Mouse (Mus musculus) embryonic stem cell, embryonic (primary cell): Measurements from ENCODE around the gene Smim24.

ENCODE experiments used
- CTCF ChIA-PET, 4 experiments: fragments of 300-600 bp in 2 of 4; fragments of 350-600 bp in 2 of 4; sonication (Branson Sonifier 250); formaldehyde crosslinking; loops; one replicate each; lab custom pipeline; 2022; ENCODE audit warnings: inconsistent platforms in 2 of 4; lab: Charles Lee
- POLR2A ChIA-PET, 4 experiments: fragments of 300-600 bp in 2 of 4; fragments of 350-600 bp in 2 of 4; sonication (Branson Sonifier 250); formaldehyde crosslinking; loops; one replicate each; lab custom pipeline; 2022; ENCODE audit warnings: antibody characterized with exemption in 4 of 4, inconsistent platforms in 1 of 4; lab: Charles Lee

Smim24 gene

DNA sequence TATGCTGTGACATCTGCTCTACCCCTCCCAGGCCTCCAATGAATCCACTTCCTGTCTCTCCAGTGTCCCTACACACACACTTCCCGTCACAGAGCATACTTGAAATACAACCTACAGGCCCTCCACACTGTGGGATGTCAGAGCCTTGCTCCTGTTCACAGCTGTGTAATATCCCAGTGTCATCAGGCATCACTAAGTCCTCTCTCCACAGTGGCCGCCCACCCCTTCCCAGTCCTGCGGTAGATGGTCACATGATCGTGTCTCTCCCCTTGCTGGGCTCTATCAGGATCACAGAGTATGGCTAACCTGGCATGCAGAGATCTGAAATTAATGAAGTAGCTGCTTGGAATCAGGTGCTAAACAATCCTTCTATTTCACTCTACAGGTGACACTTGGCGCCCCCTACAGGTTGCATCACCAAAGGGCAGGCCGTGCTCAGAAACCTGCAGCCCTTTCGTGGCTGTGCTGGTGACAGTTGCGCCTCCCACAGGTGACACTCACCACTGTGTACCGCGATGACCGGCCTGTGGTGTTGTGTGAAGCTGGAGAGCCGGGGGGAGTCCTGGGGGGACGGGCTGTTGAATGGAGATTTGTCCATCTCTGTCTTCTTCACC lies 12.8 kb downstream of the Smim24 start:
- ChIA-PET POLR2A (interaction anchor here in 3 of 4 experiments (0.6 to 8.1 kb wide), 12 partner anchors 9 to 77 kb away, joined by 3 to 104 read pairs (median 4); partner anchors contain the start of genes Fzr1 (in 1 of the 3) and Tbxa2r (in 1 of the 3)), CTCF (interaction anchor here (0.6 to 7.9 kb wide), 41 partner anchors 10 to 203 kb away, joined by 3 to 98 read pairs (median 3); partner anchors contain the start of genes Smim24 (in 2 of the 4), Cactin (in 1 of the 4), Dohh (in 1 of the 4) and Fzr1 (in 1 of the 4))

- POLR2A ChIA-PET = interaction anchor here in 3 of 4 experiments (0.5 to 8.1 kb wide), 9 partner anchors 11 to 1239 kb away, joined by 3 to 75 read pairs (median 3); partner anchors contain the start of gene Fzr1 (in 1 of the 3)
- CTCF ChIA-PET = interaction anchor here (0.5 to 7.9 kb wide), 36 partner anchors 9 to 318 kb away, joined by 3 to 98 read pairs (median 4); partner anchors contain the start of genes Cactin (in 1 of the 4), Dohh (in 1 of the 4), Fzr1 (in 1 of the 4) and Gm48551 (in 1 of the 4)
Observed at GRCm38 (mm10) chr10:81406504-81407440, 13.9 kb downstream of the Smim24 start.

DNA sequence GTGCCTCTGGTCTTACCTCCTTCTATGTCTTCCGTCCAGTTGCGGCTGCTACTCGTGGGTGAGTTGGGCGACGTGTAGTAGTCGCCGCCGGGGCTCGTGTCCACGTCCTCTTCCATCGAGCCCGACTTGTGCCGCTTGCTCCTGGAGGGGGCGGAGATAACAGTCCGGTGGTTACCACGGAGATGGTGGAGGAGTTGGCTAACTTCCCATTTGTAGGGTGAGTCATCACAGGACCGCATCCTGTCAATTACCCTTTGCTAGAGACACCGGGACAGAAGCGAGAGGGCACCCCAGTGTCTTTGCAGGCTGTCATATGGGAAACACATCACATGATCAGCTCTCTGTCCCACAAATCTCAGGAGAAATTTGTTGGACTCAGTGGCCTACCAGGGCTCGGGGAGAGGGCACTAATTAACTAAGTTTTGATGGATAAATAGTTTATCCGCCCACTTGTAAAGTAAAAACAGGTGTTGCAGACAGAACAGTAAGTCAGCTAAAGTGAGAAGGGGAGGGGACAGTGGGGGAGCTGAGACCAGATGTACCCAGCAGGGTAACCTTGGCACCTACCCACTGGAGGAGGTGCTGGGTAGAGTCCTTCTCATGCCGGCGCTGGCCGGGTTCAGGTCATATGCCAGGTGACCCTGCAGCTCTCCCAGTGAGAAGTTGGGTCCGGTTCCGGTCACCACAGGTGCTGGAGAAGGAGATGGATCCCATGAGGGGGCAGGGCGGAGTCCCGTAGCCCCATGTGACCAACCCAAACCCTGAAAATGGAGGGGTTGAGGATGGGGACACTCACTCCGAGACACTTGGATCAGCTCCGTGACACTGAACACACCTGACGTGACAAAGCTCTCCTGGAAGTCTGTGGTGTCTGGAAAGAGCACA lies 14.9 kb downstream of the Smim24 start:
- CTCF ChIA-PET = interaction anchor here (0.5 to 7.9 kb wide), 20 partner anchors 8 to 144 kb away, joined by 3 to 98 read pairs (median 4); partner anchors contain the start of genes Fzr1 (in 1 of the 4), Gm48552 (in 1 of the 4), Pip5k1c (in 1 of the 4) and Smim24 (in 1 of the 4)
- POLR2A ChIA-PET = interaction anchor here in 2 of 4 experiments (0.6 to 8.1 kb wide), 14 partner anchors 9 to 1240 kb away, joined by 3 to 75 read pairs (median 4); partner anchors contain the start of genes Fzr1 (in 1 of the 2), Gadd45b (in 1 of the 2) and Pip5k1c (in 1 of the 2)

GRCm38 (mm10) chr10:81408424-81408729 lies 15.5 kb downstream of the Smim24 start:
- ChIA-PET CTCF (interaction anchor here (0.5 to 7.9 kb wide), 12 partner anchors 8 to 143 kb away, joined by 3 to 98 read pairs (median 4); partner anchors contain the start of genes Gm48552 (in 1 of the 4) and Smim24 (in 1 of the 4)), POLR2A (interaction anchor here in 2 of 4 experiments (0.7 to 8.1 kb wide), 9 partner anchors 9 to 479 kb away, joined by 3 to 75 read pairs (median 5); partner anchors contain the start of genes Gadd45b (in 1 of the 2) and Pip5k1c (in 1 of the 2))

DNA sequence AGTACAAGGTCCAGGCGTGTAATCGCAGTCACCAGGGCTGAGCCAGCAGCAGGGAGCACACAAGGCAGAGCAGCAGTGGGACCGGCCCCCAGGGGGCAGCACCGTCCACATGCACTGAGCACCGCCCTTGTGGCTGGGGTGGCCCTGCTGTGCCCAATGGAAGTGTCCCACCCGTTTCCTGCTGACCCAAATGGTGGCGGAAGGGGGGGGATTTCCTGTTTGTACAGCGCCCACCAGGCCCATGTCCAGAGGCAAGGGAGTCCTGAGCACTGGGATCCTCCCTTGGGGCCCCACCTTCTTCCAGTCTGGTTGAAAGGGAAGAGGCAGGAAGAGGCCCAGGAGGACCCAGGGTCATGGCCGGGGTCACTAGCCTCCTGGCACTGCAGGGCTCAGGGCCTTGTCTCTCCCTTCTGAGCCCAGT lies 16.0 kb downstream of the Smim24 start:
- ChIA-PET POLR2A (interaction anchor here in 2 of 4 experiments (1.0 to 3.0 kb wide), 5 partner anchors 9 to 479 kb away, joined by 3 to 21 read pairs (median 5); partner anchors contain the start of gene Gadd45b (in 1 of the 2)), CTCF (interaction anchor here in 3 of 4 experiments (0.7 to 7.9 kb wide), 7 partner anchors 7 to 143 kb away, joined by 3 to 98 read pairs (median 3); partner anchors contain the start of genes Gm48552 (in 1 of the 3) and Smim24 (in 1 of the 3))

DNA sequence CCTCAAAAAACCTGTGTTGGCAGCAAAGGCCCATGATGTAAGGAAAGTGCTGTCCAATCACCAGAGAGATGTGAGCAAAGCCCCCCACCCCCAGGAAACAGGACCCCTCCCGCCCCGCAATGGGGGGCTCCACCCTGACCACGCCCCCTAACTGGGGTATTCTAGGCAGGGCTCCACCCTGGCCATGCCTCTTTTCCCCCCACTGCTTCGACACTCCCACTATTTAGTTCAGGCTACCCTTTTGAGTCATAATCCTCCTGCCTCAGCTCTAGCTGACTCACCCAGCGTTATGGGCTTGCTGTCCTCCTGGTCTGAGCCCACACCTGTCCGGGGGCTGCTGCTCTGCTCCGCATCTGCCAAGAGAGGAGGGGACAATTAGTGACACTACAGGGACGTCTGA lies 16.5 kb downstream of the Smim24 start:
- POLR2A ChIA-PET = interaction anchor here in 2 of 4 experiments (0.5 to 1.7 kb wide), 5 partner anchors 20 to 449 kb away, joined by 3 to 5 read pairs (median 3); no protein-coding TSS in a partner anchor
- CTCF ChIA-PET = interaction anchor here in 2 of 4 experiments (0.7 to 1.2 kb wide), 2 partner anchors 64 to 93 kb away, joined by 3 read pairs; no protein-coding TSS in a partner anchor

- POLR2A ChIA-PET = interaction anchor here in 3 of 4 experiments (0.6 to 10.0 kb wide), 9 partner anchors 8 to 746 kb away, joined by 3 to 104 read pairs (median 5); partner anchors contain the start of genes 4930404N11Rik (in 1 of the 3), Dohh (in 1 of the 3), Gm48551 (in 1 of the 3) and Pip5k1c (in 1 of the 3)
- CTCF ChIA-PET = interaction anchor here in 1 of 4 experiments (0.9 to 1.6 kb wide), 5 partner anchors 9 to 118 kb away, joined by 3 to 6 read pairs (median 5); partner anchors contain the start of gene Pip5k1c
Observed at GRCm38 (mm10) chr10:81410350-81410749, 17.5 kb downstream of the Smim24 start.

DNA sequence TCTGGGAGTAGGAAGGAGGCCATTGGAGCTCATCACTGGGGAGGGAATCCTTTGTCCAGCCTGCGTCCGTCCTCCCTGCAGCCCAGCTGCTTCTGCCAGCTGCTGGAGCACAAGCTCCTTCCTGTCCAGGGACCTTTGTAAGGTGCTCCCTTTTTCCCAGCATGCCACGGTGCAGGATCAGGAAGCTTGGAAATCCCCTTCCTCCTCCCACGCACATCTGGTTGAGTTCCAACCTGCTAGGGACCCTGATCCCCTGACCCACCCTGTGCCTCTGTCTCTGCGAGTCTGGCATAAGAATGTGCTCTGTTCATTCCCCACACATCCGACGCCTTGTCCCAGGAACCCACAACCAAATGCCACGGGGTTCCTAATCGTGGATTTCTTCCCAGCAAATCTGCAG lies 18.1 kb downstream of the Smim24 start:
- ChIA-PET CTCF (interaction anchor here in 2 of 4 experiments (0.6 to 1.6 kb wide), 8 partner anchors 9 to 140 kb away, joined by 3 to 9 read pairs (median 5); partner anchors contain the start of gene Pip5k1c (in 1 of the 2)), POLR2A (interaction anchor here in 3 of 4 experiments (0.5 to 10.0 kb wide), 11 partner anchors 8 to 746 kb away, joined by 3 to 104 read pairs (median 4); partner anchors contain the start of genes 4930404N11Rik (in 1 of the 3), Dohh (in 1 of the 3), Gm48551 (in 1 of the 3) and Pip5k1c (in 1 of the 3))

- ChIA-PET CTCF (interaction anchor here in 2 of 4 experiments (0.6 to 1.6 kb wide), 10 partner anchors 10 to 187 kb away, joined by 3 to 9 read pairs (median 4); partner anchors contain the start of gene Pip5k1c (in 1 of the 2)), POLR2A (interaction anchor here in 3 of 4 experiments (0.5 to 10.0 kb wide), 18 partner anchors 9 to 152 kb away, joined by 3 to 104 read pairs (median 6); partner anchors contain the start of genes 4930404N11Rik (in 1 of the 3), Dohh (in 1 of the 3), Fzr1 (in 1 of the 3) and Gm48551 (in 1 of the 3))
Observed at GRCm38 (mm10) chr10:81411471-81412400, 18.9 kb downstream of the Smim24 start.

DNA sequence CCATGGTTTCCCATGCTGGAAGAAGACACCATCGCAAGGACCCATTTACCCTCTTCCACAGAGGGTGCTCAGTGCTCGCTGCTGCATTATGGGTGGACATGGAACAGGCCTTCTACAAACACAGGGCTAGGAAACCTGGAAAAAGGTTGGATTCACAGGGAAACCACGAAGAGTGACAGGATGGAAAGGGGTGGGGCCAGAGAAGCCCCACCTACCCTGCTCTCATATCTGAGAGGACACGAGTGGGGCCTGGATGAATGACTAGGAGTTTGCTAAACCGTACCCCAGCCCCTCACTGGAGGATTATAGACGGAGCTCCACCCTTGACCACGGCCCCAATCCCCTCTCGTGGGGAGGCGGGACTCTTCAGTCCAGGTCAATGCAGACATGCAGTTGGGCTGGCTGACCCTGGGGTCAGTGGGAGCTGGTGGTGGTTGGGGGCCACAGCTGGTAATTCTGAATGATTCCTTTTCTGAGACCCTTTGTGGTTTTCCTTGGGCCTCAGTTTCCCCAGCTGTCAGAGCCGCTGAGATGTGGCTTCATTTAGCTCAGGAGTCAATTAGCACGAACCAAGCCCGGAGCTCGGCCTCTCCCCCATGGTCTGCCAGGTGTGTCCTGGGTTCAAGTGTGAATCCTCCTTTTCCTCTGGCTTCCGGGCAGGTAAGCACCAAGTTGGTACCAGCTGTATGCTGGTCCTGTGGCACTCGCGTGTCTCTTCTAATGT lies 19.9 kb downstream of the Smim24 start:
- CTCF ChIA-PET = interaction anchor here in 3 of 4 experiments (0.6 to 7.4 kb wide), 16 partner anchors 8 to 194 kb away, joined by 3 to 98 read pairs (median 4); partner anchors contain the start of genes Cactin (in 1 of the 3), Celf5 (in 1 of the 3) and Pip5k1c (in 1 of the 3)
- POLR2A ChIA-PET = interaction anchor here in 3 of 4 experiments (0.6 to 10.0 kb wide), 27 partner anchors 8 to 237 kb away, joined by 3 to 104 read pairs (median 4); partner anchors contain the start of genes Fzr1 (in 2 of the 3), Cactin (in 1 of the 3), Eef2 (in 1 of the 3) and Mfsd12 (in 1 of the 3)

DNA sequence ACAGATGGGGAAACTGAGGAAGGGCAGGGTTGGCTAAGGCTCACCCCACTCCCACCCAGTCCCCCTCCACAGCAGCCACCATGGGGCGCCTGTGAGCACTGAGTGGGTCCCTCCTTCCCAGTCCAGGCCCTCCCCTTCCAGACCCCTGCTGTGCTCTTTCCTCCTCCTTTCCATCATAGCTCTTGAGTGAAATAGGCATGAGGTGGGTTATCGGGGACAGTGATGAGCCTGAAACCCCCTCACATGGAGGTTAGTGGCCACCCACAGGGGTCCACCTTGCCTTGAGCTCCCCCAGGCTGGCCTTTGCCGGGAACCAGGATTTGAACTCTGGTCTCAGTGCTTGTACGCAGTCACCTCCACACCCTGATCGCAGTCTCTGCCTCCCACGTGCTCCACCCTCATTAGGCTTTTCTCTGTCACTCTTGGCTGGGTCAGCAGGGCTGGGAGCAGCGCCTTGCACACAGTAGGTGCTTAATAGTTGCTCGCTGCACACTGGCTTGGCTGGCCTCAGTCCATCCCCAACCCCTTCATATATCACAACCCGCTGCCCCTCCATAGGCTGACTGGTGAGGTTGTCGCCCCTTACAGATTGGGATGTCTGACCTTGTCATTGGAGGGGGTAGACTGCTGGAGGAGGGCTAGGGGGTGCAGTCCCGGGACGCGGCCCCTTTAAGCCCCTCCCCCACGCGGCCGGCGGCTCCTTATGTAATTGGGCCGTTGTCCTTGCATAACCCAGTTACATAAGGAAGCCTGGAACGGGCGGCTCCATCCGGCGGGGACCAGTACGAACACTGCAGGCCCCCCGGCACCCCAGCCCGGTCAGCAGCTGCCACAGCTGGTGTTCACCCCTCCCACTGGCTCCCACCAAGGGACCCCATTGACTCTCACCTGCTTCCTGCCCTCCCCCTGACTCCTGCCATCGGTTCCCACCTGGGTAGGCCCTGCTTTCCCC lies 20.7 kb downstream of the Smim24 start:
- POLR2A ChIA-PET = interaction anchor here in 3 of 4 experiments (0.6 to 10.0 kb wide), 30 partner anchors 8 to 399 kb away, joined by 3 to 104 read pairs (median 4); partner anchors contain the start of genes Fzr1 (in 2 of the 3), Pip5k1c (in 2 of the 3), Cactin (in 1 of the 3) and Eef2 (in 1 of the 3)
- CTCF ChIA-PET = interaction anchor here in 3 of 4 experiments (0.5 to 7.4 kb wide), 24 partner anchors 8 to 391 kb away, joined by 3 to 98 read pairs (median 3); partner anchors contain the start of genes Cactin (in 1 of the 3), Celf5 (in 1 of the 3), Pip5k1c (in 1 of the 3) and Tjp3 (in 1 of the 3)

- CTCF ChIA-PET = interaction anchor here in 2 of 4 experiments (0.6 to 7.4 kb wide), 9 partner anchors 10 to 392 kb away, joined by 3 to 98 read pairs (median 4); partner anchors contain the start of gene Tjp3 (in 1 of the 2)
Observed at GRCm38 (mm10) chr10:81414682-81415081, 21.8 kb downstream of the Smim24 start.

More at GRCm38 (mm10) chr10:81414682-81415081, 21.8 kb downstream of the Smim24 start:
- POLR2A ChIA-PET = interaction anchor here in 3 of 4 experiments (0.6 to 10.0 kb wide), 14 partner anchors 10 to 400 kb away, joined by 3 to 104 read pairs (median 10); partner anchors contain the start of genes Fzr1 (in 1 of the 3), Gng7 (in 1 of the 3) and Pip5k1c (in 1 of the 3)
